Mouse (Mus musculus) ES-CJ7 (cell line): ENCODE measurements at regions not wholly inside any gene's neighbourhood (a gene's known extent, or its start where the extent isn't known, plus 50 kb on each side); places are given as distances from the start of the nearest gene placed in this dataset.
"Not testable (repeated sequence)": the region's sequence is repeated elsewhere in the genome, so short reads cannot be mapped to it uniquely, and the experiment has no call there.

ENCODE experiments used
- DNase-seq: peaks from one replicate; pipeline ENCODE4 v3.0.0; 2011; ENCODE audit warnings: low read depth, low spot score

DNA sequence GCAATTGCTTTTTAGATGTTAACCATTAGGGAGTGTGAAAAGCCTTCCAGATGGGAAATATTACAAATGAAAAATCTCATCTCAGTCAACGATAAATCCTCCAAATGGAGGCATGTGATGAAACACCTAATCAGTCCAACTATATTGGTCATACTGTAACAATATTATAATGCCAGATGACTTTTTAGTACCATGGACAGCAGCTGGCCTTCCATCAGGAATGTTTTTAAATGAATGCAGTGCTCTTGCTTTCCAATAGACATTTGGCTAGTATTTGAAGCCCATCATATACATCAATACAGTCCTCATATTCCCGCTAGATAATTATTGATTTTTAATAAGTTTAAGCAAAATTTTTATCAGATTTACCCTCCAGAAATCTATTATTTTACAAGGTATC, 489.8 kb upstream of the Brinp1 start:
- no peak for DNase-seq

DNA sequence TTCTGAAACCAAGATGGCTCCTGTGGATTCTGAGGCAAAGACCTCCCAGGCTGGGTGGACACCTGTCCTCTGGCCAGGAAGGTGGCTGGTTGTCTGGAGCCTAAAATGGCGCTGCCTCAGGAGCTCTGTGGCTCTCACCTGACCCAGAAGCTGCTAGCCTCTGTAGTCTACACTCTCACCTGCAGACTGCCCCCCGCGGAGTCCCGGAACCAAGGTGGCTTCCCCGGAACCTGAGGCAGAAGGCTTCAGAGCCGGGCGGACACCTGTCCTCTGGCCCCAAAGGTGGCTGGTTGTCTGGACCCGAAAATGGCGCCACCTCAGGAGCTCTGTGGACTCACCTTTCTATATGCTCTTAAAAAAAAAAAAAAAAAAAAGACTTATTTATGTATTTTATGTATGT, 481.2 kb upstream of the Brinp1 start:
- DNase-seq = no peak

DNA sequence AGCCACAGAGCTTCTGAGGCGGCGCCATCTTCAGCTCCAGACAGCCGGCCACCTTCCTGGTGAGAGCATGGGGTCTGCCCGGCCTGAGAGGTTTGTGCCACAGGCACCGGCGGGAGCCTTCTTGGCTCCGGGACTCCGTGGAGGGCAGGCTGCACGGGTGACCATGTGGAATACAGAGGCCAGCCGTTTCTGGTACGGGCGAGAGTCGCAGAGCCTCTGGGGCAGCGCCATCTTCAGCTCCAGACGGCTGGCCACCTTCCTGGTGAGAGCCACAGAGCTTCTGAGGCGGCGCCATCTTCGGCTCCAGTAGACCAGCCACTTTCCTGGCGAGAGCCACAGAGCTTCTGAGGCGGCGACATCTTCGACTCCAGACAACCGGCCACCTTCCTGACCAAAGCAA, 456.2 kb upstream of the Brinp1 start:
- not testable (repeated sequence) for DNase-seq

DNA sequence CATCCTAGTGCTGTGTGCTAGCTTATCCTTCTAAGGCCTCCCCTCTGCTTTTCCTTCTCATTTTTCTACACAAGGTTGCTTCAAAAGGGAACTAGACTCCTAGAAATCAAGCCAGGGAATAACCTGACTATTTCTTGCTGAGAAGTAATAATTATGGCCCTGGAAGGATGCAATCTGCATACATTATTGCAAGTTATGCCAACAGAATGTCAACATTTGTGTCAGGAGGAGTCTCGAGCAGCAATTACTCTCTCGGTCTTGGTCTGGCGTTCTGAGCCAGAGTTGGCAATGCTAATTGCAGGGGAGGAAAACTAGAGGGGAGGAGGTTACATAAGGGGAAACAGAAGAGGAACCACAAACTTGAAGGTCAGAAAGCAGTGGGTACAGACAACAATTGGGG, 441.3 kb upstream of the Brinp1 start:
- no peak for DNase-seq

DNA sequence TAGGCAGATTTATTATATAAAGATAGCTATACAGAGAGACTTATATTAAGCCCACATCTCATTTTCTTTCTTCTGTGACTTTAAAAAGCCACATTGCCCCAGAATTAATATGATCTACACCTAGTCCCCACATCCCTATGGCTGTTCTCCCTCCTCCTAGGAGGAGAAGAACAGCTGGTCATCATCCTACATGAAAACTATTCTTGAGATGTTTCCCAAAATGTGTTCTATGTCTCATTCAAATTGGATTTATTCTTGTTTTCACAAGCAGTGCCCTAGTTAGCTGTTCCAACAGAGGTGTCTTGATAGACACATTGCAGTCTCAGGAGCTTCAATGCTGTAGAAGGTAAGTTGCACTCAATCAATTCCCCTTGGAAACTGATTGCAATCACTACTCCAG, 429.1 kb upstream of the Brinp1 start:
- DNase-seq = no peak

DNA sequence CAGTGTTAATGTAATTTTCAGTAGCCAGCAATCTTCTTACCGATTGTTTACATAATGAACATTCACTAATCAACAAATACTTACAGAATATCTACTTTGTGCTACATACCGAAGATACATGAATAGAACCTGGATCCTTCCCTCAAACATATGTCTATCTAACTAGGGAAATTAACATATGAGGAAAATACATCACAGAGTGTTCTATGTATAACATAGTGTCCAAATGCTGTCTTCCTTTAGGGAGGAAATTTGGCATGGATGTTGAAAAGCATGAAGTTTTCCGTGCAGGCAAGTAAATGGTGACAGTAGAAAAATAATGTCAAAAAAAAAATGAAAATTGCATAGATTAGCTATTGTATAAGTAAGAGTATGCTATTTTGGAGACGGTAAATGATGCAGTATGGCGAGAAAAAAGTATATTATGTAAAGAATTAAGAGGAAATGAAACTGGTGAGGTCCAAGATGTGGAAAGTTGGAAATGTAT, 392.8 kb upstream of the Brinp1 start:
- DNase-seq = no peak

DNA sequence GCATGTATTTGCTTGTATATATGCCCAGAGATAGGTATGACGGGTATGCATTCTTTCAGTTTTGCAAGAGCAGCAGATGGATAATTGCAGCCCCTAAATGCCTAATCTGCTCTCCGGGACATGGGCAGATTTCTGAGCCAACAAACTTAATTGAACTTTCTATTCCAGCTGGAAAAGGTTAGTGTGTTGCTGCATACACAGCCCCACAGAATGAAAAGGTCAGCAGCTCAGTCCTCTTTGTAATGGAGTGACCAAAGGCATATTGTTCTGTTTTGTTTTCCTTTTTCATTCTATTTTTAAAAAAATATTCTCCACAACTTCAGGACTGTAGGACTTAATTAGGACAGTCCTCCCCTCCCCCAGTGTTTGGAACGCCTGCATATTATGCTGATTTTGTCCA, 373.4 kb upstream of the Brinp1 start:
- no peak for DNase-seq
